Mouse (Mus musculus): Measurements from ENCODE around the gene Zfp750. TPM values are rescaled to one million over a fixed set of nuclear protein-coding genes. Genes with fewer than 3 reads are reported as not detected.

Gene Zfp750
- polyA plus RNA-seq, 1 experiment from 2014 or later = 0.19 TPM

- no peak overlapping the region for H3K9ac ChIP-seq (ENCODE audit: low read depth, low read length)
- no peaks in the 10 kb centered on the region for H3K27me3 ChIP-seq (ENCODE audit: control insufficient read depth, insufficient read depth, low read length)
- WGBS (ENCODE audit: insufficient replicate concordance) = 80% methylated on average over 4 of the region's 4 CpGs
- H3K4me3 ChIP-seq (ENCODE audit: low read depth, low read length) = no peak overlapping the region
- no peaks in the 10 kb centered on the region for H3K9me3 ChIP-seq (replicated peaks; ENCODE audit: control insufficient read depth, low read length)
- no peaks in the 10 kb centered on the region for H3K36me3 ChIP-seq (ENCODE audit: control insufficient read depth, insufficient read depth, low read length)
- peaks cover 4% of the 10 kb centered on the region; the same call in 1 of the 2 replicates for H3K4me1 ChIP-seq (ENCODE audit: control insufficient read depth, insufficient read depth, low read length)
- ATAC-seq (replicated peaks; ENCODE audit: insufficient number of reproducible peaks, low FRiP score, low TSS enrichment) = no peak
- no peak overlapping the region for H3K27ac ChIP-seq (ENCODE audit: low read depth, low read length)
- no peak overlapping the region for H3K4me2 ChIP-seq
These were observed 3.1 kb upstream of the Zfp750 start for GRCm38 (mm10) chr11:121522156-121522762.

DNA sequence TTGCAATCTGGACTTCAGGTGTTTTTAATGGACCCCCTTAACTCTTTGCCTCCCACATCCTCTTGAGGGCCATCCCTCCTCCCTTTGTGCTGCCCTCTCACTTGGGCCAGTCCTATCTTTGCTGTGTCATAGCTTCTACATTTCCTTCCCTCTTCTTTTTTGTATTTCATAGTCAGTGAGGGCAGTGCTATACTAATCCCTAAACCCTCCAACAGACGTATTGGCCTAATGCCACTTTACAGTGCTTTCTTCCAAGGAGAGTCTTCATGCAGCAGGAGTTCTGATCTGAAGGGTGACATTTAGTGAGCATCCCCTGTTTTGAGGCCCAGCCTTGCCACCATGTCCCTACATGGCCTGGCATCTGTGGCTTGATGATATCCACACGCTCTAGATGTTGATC lies 1.6 kb upstream of the Zfp750 start:
- ATAC-seq (replicated peaks; ENCODE audit: insufficient number of reproducible peaks, low FRiP score, low TSS enrichment) = no peak
- no peaks in the 10 kb centered on the region for H3K9me3 ChIP-seq (replicated peaks; ENCODE audit: control insufficient read depth, low read length)

DNA sequence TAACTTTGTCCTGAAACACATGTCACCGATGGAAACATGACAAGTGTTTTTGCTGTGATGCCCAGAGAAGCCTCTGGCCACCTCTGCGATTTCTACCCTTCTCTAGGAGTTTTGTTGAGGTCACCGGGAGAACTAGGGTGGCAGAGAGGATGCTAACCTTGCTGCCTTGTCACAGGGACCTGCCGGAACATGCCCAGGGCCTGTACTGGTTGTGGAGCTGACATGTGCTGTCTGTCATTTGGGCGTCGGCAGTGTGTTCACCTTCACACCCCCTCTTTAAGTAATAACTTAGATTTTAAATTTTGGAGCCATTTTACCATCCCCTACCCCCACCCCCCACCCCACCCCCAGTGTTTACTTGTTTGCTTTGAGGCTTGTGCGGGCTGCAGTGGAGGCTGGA lies 570 bp upstream of the Zfp750 start:
- Histone ChIP-seq H3K27me3 (ENCODE audit: control insufficient read depth, insufficient read depth, low read length) (no peaks in the 10 kb centered on the region), H3K9ac (ENCODE audit: low read depth, low read length) (no peak overlapping the region), H3K4me2 (no peak overlapping the region), H3K4me3 (ENCODE audit: low read depth, low read length) (no peak overlapping the region), H3K27ac (ENCODE audit: low read depth, low read length) (no peak overlapping the region), H3K4me1 (ENCODE audit: control insufficient read depth, insufficient read depth, low read length) (peaks cover 4% of the 10 kb centered on the region; the same call in 1 of the 2 replicates), H3K36me3 (ENCODE audit: control insufficient read depth, insufficient read depth, low read length) (no peaks in the 10 kb centered on the region), H3K9me3 (replicated peaks; ENCODE audit: control insufficient read depth, low read length) (no peaks in the 10 kb centered on the region)
- WGBS (ENCODE audit: insufficient replicate concordance) = 83% methylated on average over 7 of the region's 7 CpGs
- no peak for ATAC-seq (replicated peaks; ENCODE audit: insufficient number of reproducible peaks, low FRiP score, low TSS enrichment)

More for the DNA sequence above, 1.6 kb upstream of the Zfp750 start:
- Histone ChIP-seq H3K4me3 (ENCODE audit: low read depth, low read length) (no peak overlapping the region), H3K27me3 (ENCODE audit: control insufficient read depth, insufficient read depth, low read length) (no peaks in the 10 kb centered on the region), H3K36me3 (ENCODE audit: control insufficient read depth, insufficient read depth, low read length) (no peaks in the 10 kb centered on the region), H3K4me2 (no peak overlapping the region), H3K4me1 (ENCODE audit: control insufficient read depth, insufficient read depth, low read length) (peaks cover 4% of the 10 kb centered on the region; the same call in 1 of the 2 replicates), H3K9ac (ENCODE audit: low read depth, low read length) (no peak overlapping the region), H3K27ac (ENCODE audit: low read depth, low read length) (no peak overlapping the region)
- 81% methylated on average over 2 of the region's 2 CpGs for WGBS (ENCODE audit: insufficient replicate concordance)

DNA sequence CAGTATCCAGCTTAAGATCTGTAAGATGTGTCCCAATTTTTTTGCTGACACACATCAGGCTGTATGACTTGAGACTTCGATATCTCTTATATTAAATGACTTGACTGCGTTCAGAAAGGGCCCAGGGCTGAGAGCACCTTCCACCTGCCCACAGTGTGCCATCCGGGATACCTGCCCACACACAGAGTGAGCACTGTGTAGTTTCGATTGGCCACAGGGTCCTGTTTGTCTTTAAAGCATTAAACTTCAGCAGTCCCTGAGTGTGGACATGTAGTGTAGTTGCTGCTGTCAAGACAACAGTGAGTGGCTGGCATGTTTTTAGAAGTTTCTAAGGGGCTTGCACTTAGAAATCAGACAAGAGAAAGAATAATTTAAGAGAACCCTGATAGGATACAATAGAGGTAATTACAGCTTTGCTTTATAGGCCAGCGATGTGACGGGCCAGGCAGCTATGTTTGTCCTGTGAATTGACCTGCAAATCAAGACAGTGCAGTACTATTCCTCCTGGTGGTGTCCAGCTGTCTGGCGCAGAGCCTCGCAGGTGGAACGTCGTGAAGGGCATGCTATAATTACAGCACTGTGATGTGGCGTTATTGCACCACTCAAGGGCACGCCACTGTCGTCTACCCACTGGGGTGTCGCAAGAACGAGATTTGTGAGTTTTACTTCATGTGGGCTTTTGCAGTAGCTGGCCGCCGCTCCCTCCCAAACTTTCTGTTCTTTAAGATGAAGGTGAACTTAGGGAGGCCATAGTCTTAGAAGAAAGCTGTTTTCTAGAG lies 1.3 kb downstream of the Zfp750 start:
- no peak overlapping the region for H3K27ac ChIP-seq (ENCODE audit: low read depth, low read length)
- peaks cover 4% of the 10 kb centered on the region; the same call in 1 of the 2 replicates for H3K4me1 ChIP-seq (ENCODE audit: control insufficient read depth, insufficient read depth, low read length)
- H3K9ac ChIP-seq (ENCODE audit: low read depth, low read length) = no peak overlapping the region
- no peak overlapping the region for H3K4me3 ChIP-seq (ENCODE audit: low read depth, low read length)
- no peaks in the 10 kb centered on the region for H3K27me3 ChIP-seq (ENCODE audit: control insufficient read depth, insufficient read depth, low read length)
- no peaks in the 10 kb centered on the region for H3K9me3 ChIP-seq (replicated peaks; ENCODE audit: control insufficient read depth, low read length)
- WGBS (ENCODE audit: insufficient replicate concordance) = 79% methylated on average over 17 of the region's 17 CpGs
- H3K4me2 ChIP-seq = no peak overlapping the region
- no peak for ATAC-seq (replicated peaks; ENCODE audit: insufficient number of reproducible peaks, low FRiP score, low TSS enrichment)
- no peaks in the 10 kb centered on the region for H3K36me3 ChIP-seq (ENCODE audit: control insufficient read depth, insufficient read depth, low read length)

GRCm38 (mm10) chr11:121516906-121517305 lies 2.2 kb downstream of the Zfp750 start:
- no peaks in the 10 kb centered on the region for H3K27me3 ChIP-seq (ENCODE audit: control insufficient read depth, insufficient read depth, low read length)
- H3K4me2 ChIP-seq = no peak overlapping the region
- no peaks in the 10 kb centered on the region for H3K9me3 ChIP-seq (replicated peaks; ENCODE audit: control insufficient read depth, low read length)
- peaks cover 4% of the 10 kb centered on the region; the same call in 1 of the 2 replicates for H3K4me1 ChIP-seq (ENCODE audit: control insufficient read depth, insufficient read depth, low read length)
- 92% methylated on average over 3 of the region's 3 CpGs for WGBS (ENCODE audit: insufficient replicate concordance)
- no peak overlapping the region for H3K9ac ChIP-seq (ENCODE audit: low read depth, low read length)
- H3K4me3 ChIP-seq (ENCODE audit: low read depth, low read length) = no peak overlapping the region
- no peak for ATAC-seq (replicated peaks; ENCODE audit: insufficient number of reproducible peaks, low FRiP score, low TSS enrichment)
- H3K27ac ChIP-seq (ENCODE audit: low read depth, low read length) = no peak overlapping the region
- no peaks in the 10 kb centered on the region for H3K36me3 ChIP-seq (ENCODE audit: control insufficient read depth, insufficient read depth, low read length)

- Histone ChIP-seq H3K36me3 (ENCODE audit: control insufficient read depth, insufficient read depth, low read length) (no peaks in the 10 kb centered on the region), H3K9me3 (replicated peaks; ENCODE audit: control insufficient read depth, low read length) (no peaks in the 10 kb centered on the region), H3K9ac (ENCODE audit: low read depth, low read length) (no peak overlapping the region), H3K4me2 (no peak overlapping the region), H3K4me3 (ENCODE audit: low read depth, low read length) (no peak overlapping the region), H3K27ac (ENCODE audit: low read depth, low read length) (no peak overlapping the region), H3K27me3 (ENCODE audit: control insufficient read depth, insufficient read depth, low read length) (no peaks in the 10 kb centered on the region), H3K4me1 (ENCODE audit: control insufficient read depth, insufficient read depth, low read length) (peaks cover 4% of the 10 kb centered on the region; the same call in 1 of the 2 replicates)
- WGBS (ENCODE audit: insufficient replicate concordance) = 85% methylated on average over 9 of the region's 9 CpGs
- no peak for ATAC-seq (replicated peaks; ENCODE audit: insufficient number of reproducible peaks, low FRiP score, low TSS enrichment)
These were observed 3.1 kb downstream of the Zfp750 start for GRCm38 (mm10) chr11:121515996-121516395.

DNA sequence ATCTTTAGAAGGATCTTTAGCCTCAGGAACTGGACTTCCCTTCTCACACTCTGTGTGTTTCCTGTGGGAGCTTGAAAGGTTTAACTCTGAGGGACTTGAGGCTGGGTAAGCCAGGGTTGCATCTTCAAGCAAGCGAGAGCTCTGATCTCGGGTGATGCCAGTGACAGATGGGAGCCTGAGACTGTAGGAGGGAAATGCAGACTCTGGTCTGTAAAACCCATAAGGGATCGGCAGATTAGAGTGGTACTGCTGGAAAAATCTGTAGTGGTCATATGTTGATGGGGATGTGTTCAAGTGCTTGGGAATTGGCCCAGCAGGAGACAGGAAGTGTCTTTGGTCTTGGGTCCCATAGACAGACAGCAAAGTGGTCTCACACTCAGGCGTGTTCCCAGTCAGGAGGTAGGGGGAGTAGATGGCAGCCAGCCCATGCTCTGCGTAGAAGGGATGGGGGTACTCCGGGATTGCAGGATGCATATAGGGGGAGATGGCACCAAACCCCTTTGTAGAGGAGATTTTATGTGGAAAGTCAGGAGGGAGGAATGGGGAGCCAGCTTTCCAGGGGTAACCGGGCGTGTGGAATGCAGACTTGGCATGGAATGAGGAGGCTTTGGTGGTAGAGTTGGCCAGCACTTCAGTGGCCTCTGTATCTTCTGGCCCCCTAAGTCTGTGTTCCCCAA lies 6.1 kb downstream of the Zfp750 start:
- Histone ChIP-seq H3K4me1 (ENCODE audit: control insufficient read depth, insufficient read depth, low read length) (no peaks in the 10 kb centered on the region), H3K4me2 (no peak overlapping the region), H3K4me3 (ENCODE audit: low read depth, low read length) (no peak overlapping the region), H3K27ac (ENCODE audit: low read depth, low read length) (no peak overlapping the region), H3K9me3 (replicated peaks; ENCODE audit: control insufficient read depth, low read length) (no peaks in the 10 kb centered on the region), H3K27me3 (ENCODE audit: control insufficient read depth, insufficient read depth, low read length) (no peaks in the 10 kb centered on the region), H3K9ac (ENCODE audit: low read depth, low read length) (no peak overlapping the region), H3K36me3 (ENCODE audit: control insufficient read depth, insufficient read depth, low read length) (no peaks in the 10 kb centered on the region)
- WGBS (ENCODE audit: insufficient replicate concordance) = 86% methylated on average over 8 of the region's 8 CpGs
- ATAC-seq (replicated peaks; ENCODE audit: insufficient number of reproducible peaks, low FRiP score, low TSS enrichment) = no peak

- Histone ChIP-seq H3K27me3 (ENCODE audit: control insufficient read depth, insufficient read depth, low read length) (no peaks in the 10 kb centered on the region), H3K9ac (ENCODE audit: low read depth, low read length) (no peak overlapping the region), H3K27ac (ENCODE audit: low read depth, low read length) (no peak overlapping the region), H3K4me2 (no peak overlapping the region), H3K4me3 (ENCODE audit: low read depth, low read length) (no peak overlapping the region), H3K9me3 (replicated peaks; ENCODE audit: control insufficient read depth, low read length) (no peaks in the 10 kb centered on the region), H3K4me1 (ENCODE audit: control insufficient read depth, insufficient read depth, low read length) (no peaks in the 10 kb centered on the region), H3K36me3 (ENCODE audit: control insufficient read depth, insufficient read depth, low read length) (no peaks in the 10 kb centered on the region)
- WGBS (ENCODE audit: insufficient replicate concordance) = 81% methylated on average over 9 of the region's 9 CpGs
- ATAC-seq (replicated peaks; ENCODE audit: insufficient number of reproducible peaks, low FRiP score, low TSS enrichment) = no peak
These were observed 8.5 kb downstream of the Zfp750 start for GRCm38 (mm10) chr11:121510512-121511246.
